Mouse (Mus musculus) forebrain, embryonic 14.5 days (tissue): ENCODE data around the gene Tacc2. TPM values are rescaled to one million over a fixed set of nuclear protein-coding genes. Genes with fewer than 3 reads are reported as not detected.

ENCODE experiments used
- ATAC-seq: fragments of 200-750 bp; cut with Nextera tagmentation; 2 replicates; pipeline ENCODE4 v1.8.0; 2017; ENCODE audit warnings: mild to moderate bottlenecking, moderate library complexity
- DNase-seq: peaks from one replicate; pipeline ENCODE4 v3.0.0-alpha.2; 2015; ENCODE audit warnings: low spot score
- H3K27ac ChIP-seq: fragments of 300-500 bp; sonication (generic); 2 replicates; pipeline ENCODE4 v1.5.1; 2014; ENCODE audit warnings: low read depth, mild to moderate bottlenecking, control low read depth, low read length, moderate library complexity
- H3K27me3 ChIP-seq: fragments of 300-500 bp; sonication (generic); replicated peaks from 2 replicates; pipeline ENCODE4 v1.6.1; 2014; ENCODE audit warnings: low read length, control low read depth, mixed read lengths; ENCODE audit not compliant: control insufficient read depth, insufficient read depth
- H3K36me3 ChIP-seq: fragments of 300-500 bp; sonication (generic); 2 replicates; pipeline ENCODE4 v1.6.1; 2014; ENCODE audit warnings: low read length, control low read depth; ENCODE audit not compliant: control insufficient read depth, insufficient read depth
- H3K4me1 ChIP-seq: fragments of 300-500 bp; sonication (generic); 2 replicates; pipeline ENCODE4 v1.6.1; 2014; ENCODE audit warnings: antibody characterized with exemption, low read length, control low read depth; ENCODE audit not compliant: control insufficient read depth, insufficient read depth
- H3K4me2 ChIP-seq: fragments of 300-500 bp; sonication (generic); 2 replicates; pipeline ENCODE4 v1.6.1; 2014; ENCODE audit warnings: mild to moderate bottlenecking, control low read depth, low read length
- H3K4me3 ChIP-seq: fragments of 300-500 bp; sonication (generic); 2 replicates; pipeline ENCODE4 v1.5.1; 2014; ENCODE audit warnings: low read depth, low read length, control low read depth
- H3K9ac ChIP-seq: fragments of 300-500 bp; sonication (generic); 2 replicates; pipeline ENCODE4 v1.6.1; 2014; ENCODE audit warnings: mild to moderate bottlenecking, low read length, control low read depth, moderate library complexity
- H3K9me3 ChIP-seq: fragments of 300-500 bp; sonication (generic); replicated peaks from 2 replicates; pipeline ENCODE4 v1.6.1; 2016; ENCODE audit warnings: low read length, control low read depth, mixed read lengths; ENCODE audit not compliant: control insufficient read depth
- WGBS: fragments of 180-500 bp; shearing (Covaris S2); extraction: QIAGEN DNeasy Blood & Tissue Kit; methylation state at CpG from one replicate; pipeline ENCODE4 v1.1.7; 2014; 5-methylcytosine and 5-hydroxymethylcytosine counted together
- polyA plus RNA-seq: library from polyadenylated mRNA; unstranded; fragments of >200 nt; fragmentation: Nextera tagmentation; extraction: Ambion mirVana; gene quantifications from 2 replicates; pipeline ENCODE4 v1.2.1, GENCODE M21; 2014

The Tacc2 gene
- polyA plus RNA-seq, 1 experiment from 2014 or later: 40.2 TPM

DNA sequence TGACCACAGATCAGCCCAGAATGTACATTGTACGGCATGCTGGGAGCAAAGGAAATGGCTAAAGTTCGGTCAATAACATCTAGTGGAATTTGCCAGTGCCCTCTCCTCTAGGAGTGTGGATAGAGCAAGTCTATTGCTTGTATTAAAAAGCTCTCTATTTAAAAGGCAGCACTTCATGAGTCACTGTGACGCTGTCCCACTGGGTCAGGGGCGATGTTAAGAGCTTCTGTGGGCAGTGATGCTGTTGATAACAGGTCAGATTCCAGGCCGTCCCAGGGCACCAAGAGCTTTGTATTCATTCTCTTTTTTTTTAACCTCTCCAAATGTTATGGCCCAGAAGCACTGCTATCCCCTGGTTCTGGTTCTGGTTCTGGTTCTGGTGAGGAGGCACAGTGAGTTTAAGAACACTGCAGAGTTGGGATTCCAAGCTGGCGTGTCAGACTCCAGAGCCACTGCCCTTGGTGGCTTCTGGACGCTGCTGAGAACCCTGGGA lies 179.2 kb downstream of the Tacc2 start:
- Histone ChIP-seq H3K4me1 (no peaks in the 10 kb centered on the region), H3K36me3 (peaks cover 79% of the 10 kb centered on the region), H3K4me2 (no peak overlapping the region), H3K9ac (no peak overlapping the region), H3K27me3 (no peaks in the 10 kb centered on the region), H3K9me3 (no peaks in the 10 kb centered on the region), H3K27ac (no peak overlapping the region), H3K4me3 (no peak overlapping the region)
- ATAC-seq (no peak), DNase-seq (no peak)
- 91% methylated on average over 7 of the region's 7 CpGs for WGBS

DNA sequence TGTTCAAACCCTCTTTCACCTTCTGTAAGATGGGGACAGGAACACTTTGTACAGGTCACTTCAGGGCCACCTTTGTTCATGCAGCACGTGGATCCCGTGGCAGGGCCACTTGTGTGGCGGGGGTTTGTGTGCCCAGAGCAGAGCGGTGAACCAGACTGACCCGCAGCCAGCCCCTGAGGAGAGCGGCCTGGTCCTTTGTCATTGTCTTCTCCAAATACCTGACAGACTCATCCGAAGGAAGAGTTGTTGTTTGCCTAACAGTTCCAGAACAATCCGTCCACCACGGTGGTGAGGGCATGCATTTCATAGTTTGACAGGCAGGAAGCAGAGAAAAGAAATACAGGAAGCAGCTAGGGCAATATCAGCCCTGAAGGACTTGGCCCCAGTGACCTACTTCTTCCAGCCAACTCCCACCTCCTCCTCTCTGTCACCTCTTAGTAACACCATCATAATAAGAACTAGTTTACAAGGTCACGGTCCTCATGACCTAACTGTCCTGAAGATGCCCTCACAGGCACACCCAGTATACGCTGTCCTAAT lies 180.2 kb downstream of the Tacc2 start:
- H3K9ac ChIP-seq: no peak overlapping the region
- no peaks in the 10 kb centered on the region for H3K9me3 ChIP-seq
- DNase-seq (no peak), ATAC-seq (no peak)
- H3K4me3 ChIP-seq: no peak overlapping the region
- no peaks in the 10 kb centered on the region for H3K27me3 ChIP-seq
- no peaks in the 10 kb centered on the region for H3K4me1 ChIP-seq
- 91% methylated on average over 11 of the region's 11 CpGs for WGBS
- peaks cover 72% of the 10 kb centered on the region for H3K36me3 ChIP-seq
- H3K27ac ChIP-seq: no peak overlapping the region
- H3K4me2 ChIP-seq: no peak overlapping the region

DNA sequence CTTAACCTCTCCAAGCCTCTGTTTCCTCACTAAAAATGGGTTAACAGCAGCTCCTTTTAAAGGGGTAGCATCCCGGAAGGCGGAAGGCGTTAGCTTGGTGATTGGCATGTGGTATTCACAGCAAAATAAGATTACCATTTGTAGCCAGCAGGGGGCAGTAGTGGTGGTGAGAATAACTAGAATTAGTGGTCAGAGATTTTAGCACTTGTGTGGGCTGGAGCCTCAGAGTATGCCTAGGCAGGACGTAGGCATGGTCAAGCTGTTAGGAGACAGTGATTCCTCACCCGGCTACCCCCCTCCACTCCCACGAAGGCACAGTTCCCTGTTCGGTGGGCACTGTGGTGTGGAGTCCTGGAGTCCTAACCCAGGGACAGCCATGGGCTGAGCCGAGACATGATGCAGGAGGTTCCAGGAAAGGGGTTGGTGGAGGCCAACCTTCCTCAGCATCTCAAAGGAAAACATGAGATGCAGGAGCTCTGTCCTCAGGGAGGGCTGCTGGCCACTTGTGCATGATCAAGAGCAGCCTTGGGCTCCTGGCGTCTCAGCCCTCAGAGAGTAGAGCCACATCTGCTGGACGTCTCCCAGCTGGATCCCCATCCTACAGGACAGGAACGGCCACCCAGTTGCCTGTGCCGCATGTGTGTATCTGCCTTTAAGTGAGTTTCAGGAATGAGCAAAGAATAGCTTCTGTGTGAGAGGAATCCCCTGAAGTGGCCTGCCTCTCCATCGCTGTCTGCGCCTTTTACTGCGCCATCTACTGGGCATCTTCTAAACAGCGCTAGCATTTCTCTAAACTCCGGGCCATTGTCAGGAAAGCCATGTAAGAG lies 185.0 kb downstream of the Tacc2 start:
- DNase-seq: peak; percentile 91
- WGBS: 38% methylated on average over 17 of the region's 17 CpGs

DNA sequence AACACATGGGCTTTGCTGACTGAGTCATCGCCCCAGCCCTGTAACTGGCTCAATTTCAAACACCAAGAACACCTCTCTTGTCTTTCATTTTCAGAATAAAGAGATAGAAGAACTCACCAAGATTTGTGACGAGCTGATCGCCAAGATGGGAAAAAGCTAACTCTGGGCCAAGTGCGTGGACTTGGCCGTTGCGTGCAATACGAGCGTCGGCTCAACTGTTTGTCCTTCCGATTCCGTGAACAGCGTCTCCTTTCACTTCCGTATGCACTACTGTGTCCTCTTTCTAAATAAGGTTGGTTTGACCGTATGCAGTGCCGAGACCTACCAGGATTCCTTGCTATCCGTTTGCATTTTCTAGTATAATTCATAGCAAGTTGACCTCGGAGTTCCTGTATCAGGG lies 186.9 kb downstream of the Tacc2 start:
- H3K36me3 ChIP-seq: peaks cover 52% of the 10 kb centered on the region

More for the DNA sequence above, 185.0 kb downstream of the Tacc2 start:
- Histone ChIP-seq H3K4me2 (no peak overlapping the region), H3K9me3 (no peaks in the 10 kb centered on the region), H3K4me1 (no peaks in the 10 kb centered on the region), H3K9ac (no peak overlapping the region), H3K27ac (0 out of 2 replicates have a peak overlapping the region, but pooled peaks have one; percentile 39), H3K36me3 (peaks cover 62% of the 10 kb centered on the region), H3K4me3 (no peak overlapping the region), H3K27me3 (no peaks in the 10 kb centered on the region)
- peak; percentile 80 for ATAC-seq

DNA sequence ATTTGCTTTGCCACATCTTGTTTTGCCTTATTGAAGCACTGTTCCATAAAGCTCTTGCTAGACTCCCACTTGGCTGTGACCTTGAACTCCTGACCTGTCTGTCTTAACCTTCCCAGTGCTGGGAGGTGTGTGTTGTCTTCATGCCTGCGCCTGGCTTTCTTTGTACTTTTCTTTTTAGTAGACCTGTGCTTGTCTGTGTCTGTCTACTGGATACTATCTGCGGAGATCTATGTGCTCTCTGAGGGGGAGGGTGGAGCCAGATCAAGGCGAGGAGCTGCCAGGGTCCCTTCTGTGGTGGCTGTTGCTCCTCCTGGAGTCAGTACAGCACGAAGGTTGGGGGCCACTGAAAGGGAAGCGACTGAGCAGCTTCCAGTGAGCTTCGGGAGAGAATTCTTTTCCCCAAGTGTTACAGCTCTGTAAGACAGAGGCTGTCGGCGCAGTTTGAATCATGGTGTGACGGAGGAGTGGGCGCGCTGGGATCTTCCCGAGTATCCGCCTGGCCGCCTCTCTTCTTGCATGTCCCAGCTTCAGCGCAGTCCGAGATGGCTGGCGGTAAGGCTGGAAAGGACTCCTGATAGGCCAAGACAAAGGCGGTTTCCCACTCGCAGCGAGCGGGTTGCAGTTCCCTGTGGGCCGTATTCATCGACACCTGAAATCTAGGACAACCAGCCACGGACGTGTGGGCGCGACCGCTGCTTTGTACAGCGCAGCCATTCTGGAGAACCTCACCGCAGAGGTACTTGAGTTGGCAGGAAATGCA lies 189.4 kb downstream of the Tacc2 start:
- Histone ChIP-seq H3K9me3 (no peaks in the 10 kb centered on the region), H3K27ac (no peak overlapping the region), H3K27me3 (no peaks in the 10 kb centered on the region), H3K4me2 (no peak overlapping the region), H3K4me3 (no peak overlapping the region), H3K36me3 (peaks cover 29% of the 10 kb centered on the region), H3K9ac (no peak overlapping the region), H3K4me1 (no peaks in the 10 kb centered on the region)
- WGBS: 85% methylated on average over 30 of the region's 30 CpGs
- no peak for DNase-seq
- ATAC-seq: no peak

More for the DNA sequence above, 186.9 kb downstream of the Tacc2 start:
- DNase-seq (no peak), ATAC-seq (no peak)
- no peak overlapping the region for H3K4me2 ChIP-seq
- H3K9me3 ChIP-seq: no peaks in the 10 kb centered on the region
- H3K27ac ChIP-seq: no peak overlapping the region
- H3K4me3 ChIP-seq: no peak overlapping the region
- H3K9ac ChIP-seq: no peak overlapping the region
- H3K4me1 ChIP-seq: no peaks in the 10 kb centered on the region
- 96% methylated on average over 17 of the region's 17 CpGs for WGBS
- H3K27me3 ChIP-seq: no peaks in the 10 kb centered on the region

DNA sequence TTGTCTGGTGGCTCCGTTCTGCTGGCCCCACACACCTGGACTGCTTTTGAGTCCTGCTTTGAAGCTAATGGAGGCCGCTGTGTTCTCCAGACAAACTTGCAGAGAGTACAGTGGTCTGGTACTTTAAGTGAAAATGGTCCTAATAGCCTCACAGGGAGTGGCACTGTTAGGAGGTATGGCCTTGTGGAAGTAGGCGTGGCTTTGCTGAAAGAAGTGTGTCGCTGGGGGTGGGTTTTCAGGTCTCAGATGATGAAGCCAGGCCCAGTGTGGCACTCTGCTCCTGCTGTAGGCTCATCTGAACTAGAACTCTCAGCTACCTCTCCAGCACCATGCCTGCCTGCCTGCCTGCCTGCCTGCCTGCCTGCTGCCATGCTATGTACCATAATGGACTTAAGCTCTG lies 190.9 kb downstream of the Tacc2 start:
- no peak for DNase-seq

DNA sequence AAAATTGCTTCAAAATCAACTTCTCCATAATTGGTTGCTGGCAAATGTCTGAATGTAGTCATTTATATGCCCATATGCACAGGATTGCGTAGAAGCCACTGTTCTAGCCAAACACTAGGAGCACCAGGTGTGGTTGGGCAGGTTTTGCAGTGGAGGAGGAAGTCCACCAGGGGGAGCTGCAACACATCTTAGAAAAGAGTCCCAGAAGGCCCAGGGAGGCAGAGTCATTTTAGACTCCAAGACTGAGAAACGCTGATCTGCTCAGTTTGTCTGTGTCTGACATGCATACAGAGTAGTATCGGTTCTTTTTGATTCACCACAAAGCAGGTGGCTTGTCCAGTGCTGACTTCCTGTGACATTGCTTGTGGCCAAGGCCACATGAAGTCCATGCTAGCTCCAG lies 193.5 kb downstream of the Tacc2 start:
- peak; percentile 89 for DNase-seq
- Histone ChIP-seq H3K9ac (no peak overlapping the region), H3K4me2 (no peak overlapping the region), H3K27ac (no peak overlapping the region), H3K4me3 (no peak overlapping the region), H3K9me3 (no peaks in the 10 kb centered on the region), H3K4me1 (no peaks in the 10 kb centered on the region), H3K36me3 (peaks cover 6% of the 10 kb centered on the region), H3K27me3 (no peaks in the 10 kb centered on the region)
- peak; percentile 58 for ATAC-seq
- 28% methylated on average over 3 of the region's 3 CpGs for WGBS

More for the DNA sequence above, 190.9 kb downstream of the Tacc2 start:
- no peak overlapping the region for H3K27ac ChIP-seq
- no peak overlapping the region for H3K4me2 ChIP-seq
- WGBS: 90% methylated on average over 4 of the region's 4 CpGs
- no peaks in the 10 kb centered on the region for H3K4me1 ChIP-seq
- peaks cover 29% of the 10 kb centered on the region for H3K36me3 ChIP-seq
- H3K9ac ChIP-seq: no peak overlapping the region
- H3K27me3 ChIP-seq: no peaks in the 10 kb centered on the region
- no peak for ATAC-seq
- H3K9me3 ChIP-seq: no peaks in the 10 kb centered on the region
- H3K4me3 ChIP-seq: no peak overlapping the region

DNA sequence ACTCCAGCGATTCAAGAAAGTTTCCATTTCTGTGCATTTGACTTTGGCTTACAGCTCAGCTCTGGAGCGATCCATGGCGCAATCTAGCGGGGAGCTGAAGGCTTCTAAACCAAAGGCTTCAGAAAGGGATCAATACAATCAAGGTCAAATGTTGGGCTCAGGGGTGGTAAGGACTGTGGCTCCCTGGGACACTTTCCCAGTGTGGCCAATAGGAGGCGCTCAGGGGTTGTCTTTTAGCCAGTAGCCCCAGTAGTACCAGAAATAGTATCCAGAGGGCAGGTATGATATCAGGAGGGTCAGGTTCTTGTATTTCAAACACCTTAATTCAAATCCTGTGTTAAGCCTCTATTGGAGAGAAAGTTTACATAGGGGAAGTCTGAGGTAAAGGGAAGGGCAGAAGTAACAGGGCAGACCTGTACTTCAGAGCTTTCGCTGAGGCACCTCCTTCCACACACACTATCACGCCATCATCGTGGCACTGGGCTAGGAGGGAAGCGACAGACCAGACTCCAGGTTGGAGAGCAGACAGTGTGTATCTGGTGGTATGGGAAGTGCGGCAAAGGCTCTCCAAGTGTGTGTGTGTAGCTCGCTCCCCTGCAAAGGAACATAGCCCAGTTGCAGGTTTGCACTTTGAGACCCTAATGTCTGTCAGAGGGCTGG lies 196.1 kb downstream of the Tacc2 start:
- Histone ChIP-seq H3K9ac (no peak overlapping the region), H3K4me1 (no peaks in the 10 kb centered on the region), H3K36me3 (no peaks in the 10 kb centered on the region), H3K27ac (no peak overlapping the region), H3K9me3 (no peaks in the 10 kb centered on the region), H3K4me3 (no peak overlapping the region), H3K4me2 (no peak overlapping the region), H3K27me3 (no peaks in the 10 kb centered on the region)
- 64% methylated on average over 11 of the region's 11 CpGs for WGBS
- ATAC-seq: no peak
- DNase-seq: peak; percentile 22
